Mouse (Mus musculus) heart, embryonic 11.5 days (tissue): ENCODE results near the gene Jup. TPM values are rescaled to one million over a fixed set of nuclear protein-coding genes. Genes with fewer than 3 reads are reported as not detected.

ENCODE experiments used
- ATAC-seq: fragments of 200-750 bp; cut with Nextera tagmentation; replicated peaks from 2 replicates; pipeline ENCODE4 v1.8.0; 2017; ENCODE audit warnings: moderate library complexity; ENCODE audit not compliant: insufficient number of reproducible peaks, low FRiP score, low TSS enrichment
- H3K27ac ChIP-seq: fragments of 300-500 bp; sonication (generic); 2 replicates; pipeline ENCODE4 v1.5.1; 2014; ENCODE audit warnings: mild to moderate bottlenecking, low read depth, low read length
- H3K27me3 ChIP-seq: fragments of 300-500 bp; sonication (generic); 2 replicates; pipeline ENCODE4 v1.6.1; 2014; ENCODE audit warnings: mild to moderate bottlenecking, low read length, mixed read lengths; ENCODE audit not compliant: control insufficient read depth, insufficient read depth
- H3K36me3 ChIP-seq: fragments of 300-500 bp; sonication (generic); 2 replicates; pipeline ENCODE4 v1.6.1; 2014; ENCODE audit warnings: mild to moderate bottlenecking, low read length, moderate library complexity, mixed read lengths; ENCODE audit not compliant: control insufficient read depth, insufficient read depth
- H3K4me1 ChIP-seq: fragments of 300-500 bp; sonication (generic); 2 replicates; pipeline ENCODE4 v1.6.1; 2014; ENCODE audit warnings: low read length; ENCODE audit not compliant: control insufficient read depth, insufficient read depth
- H3K4me2 ChIP-seq: fragments of 300-500 bp; sonication (generic); 2 replicates; pipeline ENCODE4 v1.6.1; 2014; ENCODE audit warnings: mild to moderate bottlenecking, moderate library complexity
- H3K4me3 ChIP-seq: fragments of 300-500 bp; sonication (generic); 2 replicates; pipeline ENCODE4 v1.5.1; 2014; ENCODE audit warnings: low read depth, low read length
- H3K9ac ChIP-seq: fragments of 300-500 bp; sonication (generic); 2 replicates; pipeline ENCODE4 v1.6.1; 2014; ENCODE audit warnings: mild to moderate bottlenecking, low read depth, low read length, moderate library complexity
- H3K9me3 ChIP-seq: fragments of 300-500 bp; sonication (generic); replicated peaks from 2 replicates; pipeline ENCODE4 v1.6.1; 2016; ENCODE audit warnings: low read length; ENCODE audit not compliant: control insufficient read depth
- WGBS: fragments of 180-500 bp; shearing (Covaris S2); extraction: QIAGEN DNeasy Blood & Tissue Kit; methylation state at CpG from one replicate; pipeline ENCODE4 v1.1.7; 2014; ENCODE audit not compliant: insufficient replicate concordance; 5-methylcytosine and 5-hydroxymethylcytosine counted together
- polyA plus RNA-seq: library from polyadenylated mRNA; unstranded; fragments of >200 nt; fragmentation: Nextera tagmentation; extraction: Ambion mirVana; gene quantifications from 2 replicates; pipeline ENCODE4 v1.2.1, GENCODE M21; 2014

Jup gene
- polyA plus RNA-seq, 1 experiment from 2014 or later: 72.2 TPM

- 31% methylated on average over 14 of the region's 14 CpGs for WGBS
- Histone ChIP-seq H3K27me3 (no peaks in the 10 kb centered on the region), H3K4me1 (peaks cover 61% of the 10 kb centered on the region), H3K36me3 (peaks cover 19% of the 10 kb centered on the region), H3K27ac (peak overlapping the region; percentile 81), H3K9ac (peak overlapping the region; percentile 43; the same call in 1 of the 2 replicates), H3K4me2 (peak overlapping the region; percentile 55), H3K4me3 (no peak overlapping the region), H3K9me3 (no peaks in the 10 kb centered on the region)
- 0 out of 2 replicates have a peak, but pooled peaks have one; percentile 31 for ATAC-seq
Observed at GRCm38 (mm10) chr11:100387589-100388375, 9.8 kb downstream of the Jup start.

DNA sequence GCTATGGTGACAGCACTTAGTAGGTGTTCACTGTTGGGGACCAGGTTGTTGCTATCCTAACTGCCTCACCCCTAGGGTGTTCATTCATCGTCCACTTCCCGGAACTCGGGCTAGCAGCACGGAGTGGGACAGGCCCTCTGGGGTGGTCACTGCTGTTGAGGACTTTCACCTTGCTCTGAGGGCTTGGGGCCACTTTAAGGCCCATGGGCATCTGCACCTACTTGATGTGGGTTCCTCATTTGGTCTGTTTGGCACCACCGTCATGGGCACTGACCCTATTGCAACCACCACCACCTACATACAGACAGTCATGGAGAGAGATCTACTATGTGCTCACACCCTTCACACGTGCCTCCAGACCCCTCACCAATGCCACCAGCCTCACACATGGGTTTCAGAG is 10.5 kb downstream of the Jup start:
- Histone ChIP-seq H3K27ac (peak overlapping the region; percentile 81), H3K9me3 (no peaks in the 10 kb centered on the region), H3K4me1 (peaks cover 55% of the 10 kb centered on the region), H3K9ac (0 out of 2 replicates have a peak overlapping the region, but pooled peaks have one; percentile 43), H3K4me2 (no peak overlapping the region), H3K27me3 (no peaks in the 10 kb centered on the region), H3K4me3 (no peak overlapping the region), H3K36me3 (peaks cover 24% of the 10 kb centered on the region)
- WGBS: 85% methylated on average over 6 of the region's 6 CpGs
- ATAC-seq: no peak

GRCm38 (mm10) chr11:100386586-100386985 is 11.0 kb downstream of the Jup start:
- Histone ChIP-seq H3K9ac (no peak overlapping the region), H3K36me3 (peaks cover 29% of the 10 kb centered on the region), H3K4me2 (no peak overlapping the region), H3K9me3 (no peaks in the 10 kb centered on the region), H3K4me3 (no peak overlapping the region), H3K27ac (no peak overlapping the region), H3K27me3 (no peaks in the 10 kb centered on the region), H3K4me1 (peaks cover 51% of the 10 kb centered on the region)
- 59% methylated on average over 5 of the region's 5 CpGs for WGBS
- ATAC-seq: no peak

DNA sequence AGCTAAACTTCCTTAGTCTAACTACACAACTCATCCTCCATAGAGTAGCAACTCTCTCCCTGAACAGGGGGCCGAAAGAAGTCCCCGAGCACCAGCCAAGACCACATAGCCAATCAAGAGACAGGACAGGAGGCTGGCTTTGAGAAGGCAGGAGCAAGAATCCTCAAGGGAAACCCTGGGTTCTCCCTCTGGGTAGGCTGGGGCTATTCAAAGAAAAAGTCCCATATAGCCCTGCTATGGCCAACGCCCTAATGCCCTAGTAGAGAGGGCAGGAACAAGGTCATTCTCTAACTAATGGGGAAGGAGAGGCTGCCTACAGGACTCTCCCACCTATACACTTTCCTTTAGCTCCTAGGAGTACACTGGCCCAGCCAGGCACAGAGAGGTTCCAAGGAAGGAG is 12.5 kb downstream of the Jup start:
- ATAC-seq: no peak
- Histone ChIP-seq H3K4me2 (no peak overlapping the region), H3K4me1 (peaks cover 36% of the 10 kb centered on the region), H3K9me3 (no peaks in the 10 kb centered on the region), H3K36me3 (peaks cover 38% of the 10 kb centered on the region), H3K9ac (no peak overlapping the region), H3K27me3 (no peaks in the 10 kb centered on the region), H3K27ac (no peak overlapping the region), H3K4me3 (no peak overlapping the region)
- 87% methylated on average over 3 of the region's 3 CpGs for WGBS

DNA sequence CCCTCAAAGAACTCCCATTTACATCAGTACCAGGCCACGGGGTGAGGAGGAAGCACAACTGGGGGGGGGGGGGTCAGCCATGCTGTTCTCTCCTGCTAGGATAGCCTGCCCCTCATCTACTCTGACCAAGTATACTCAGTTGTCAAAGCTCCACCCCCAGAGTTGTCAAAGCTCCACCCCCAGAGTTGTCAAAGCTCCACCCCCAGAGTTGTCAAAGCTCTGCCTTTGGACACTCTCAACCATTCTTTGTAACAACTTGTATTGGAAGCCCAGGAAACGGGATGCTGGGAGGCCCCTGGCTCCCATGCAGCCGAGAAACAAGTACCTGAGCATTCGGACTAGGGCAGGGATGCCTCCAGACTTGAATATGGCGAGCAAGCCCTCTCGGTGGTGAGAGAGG is 14.9 kb downstream of the Jup start:
- peaks cover 50% of the 10 kb centered on the region for H3K36me3 ChIP-seq
- H3K27me3 ChIP-seq: no peaks in the 10 kb centered on the region
- H3K4me2 ChIP-seq: no peak overlapping the region; the same call in 1 of the 2 replicates
- H3K4me3 ChIP-seq: no peak overlapping the region
- no peak for ATAC-seq
- 85% methylated on average over 6 of the region's 6 CpGs for WGBS
- no peak overlapping the region for H3K27ac ChIP-seq
- no peak overlapping the region for H3K9ac ChIP-seq
- H3K4me1 ChIP-seq: peaks cover 15% of the 10 kb centered on the region
- no peaks in the 10 kb centered on the region for H3K9me3 ChIP-seq

GRCm38 (mm10) chr11:100379311-100379710 is 18.3 kb downstream of the Jup start:
- H3K9ac ChIP-seq: no peak overlapping the region
- H3K4me2 ChIP-seq: no peak overlapping the region
- H3K36me3 ChIP-seq: peaks cover 66% of the 10 kb centered on the region
- WGBS: 82% methylated on average over 4 of the region's 4 CpGs
- H3K27me3 ChIP-seq: no peaks in the 10 kb centered on the region
- no peak overlapping the region for H3K4me3 ChIP-seq
- ATAC-seq: no peak
- no peak overlapping the region for H3K27ac ChIP-seq
- no peaks in the 10 kb centered on the region for H3K9me3 ChIP-seq
- no peaks in the 10 kb centered on the region for H3K4me1 ChIP-seq

DNA sequence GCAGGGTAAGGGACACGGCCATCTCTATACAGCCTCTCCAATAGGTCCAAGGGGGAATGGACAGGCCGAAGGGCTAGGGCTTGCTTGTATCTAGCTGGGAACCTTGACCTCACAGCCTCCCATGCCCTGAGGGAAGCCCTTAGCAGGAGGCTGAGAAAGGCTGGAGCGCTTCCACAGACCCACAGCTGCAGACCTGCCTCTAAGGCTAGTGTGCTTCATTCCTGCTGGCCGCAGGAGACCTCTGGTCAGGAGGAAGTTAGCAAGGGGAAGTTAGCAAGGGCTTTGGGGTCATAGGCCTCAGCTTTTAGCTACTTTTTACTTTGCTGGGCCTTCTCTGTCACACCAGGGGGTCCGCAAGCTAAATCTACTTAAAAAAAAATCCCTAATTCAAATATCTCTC is 19.1 kb downstream of the Jup start:
- Histone ChIP-seq H3K36me3 (peaks cover 66% of the 10 kb centered on the region), H3K27me3 (no peaks in the 10 kb centered on the region), H3K27ac (no peak overlapping the region), H3K9me3 (no peaks in the 10 kb centered on the region), H3K4me2 (no peak overlapping the region), H3K9ac (no peak overlapping the region), H3K4me1 (no peaks in the 10 kb centered on the region), H3K4me3 (no peak overlapping the region)
- 88% methylated on average over 5 of the region's 5 CpGs for WGBS
- ATAC-seq: no peak

- no peak overlapping the region for H3K4me2 ChIP-seq
- no peaks in the 10 kb centered on the region for H3K4me1 ChIP-seq
- no peak overlapping the region for H3K27ac ChIP-seq
- no peak overlapping the region for H3K4me3 ChIP-seq
- no peak for ATAC-seq
- H3K9me3 ChIP-seq: no peaks in the 10 kb centered on the region
- no peak overlapping the region for H3K9ac ChIP-seq
- peaks cover 66% of the 10 kb centered on the region for H3K36me3 ChIP-seq
- no peaks in the 10 kb centered on the region for H3K27me3 ChIP-seq
- WGBS: 90% methylated on average over 14 of the region's 14 CpGs
Observed at GRCm38 (mm10) chr11:100377989-100378388, 19.6 kb downstream of the Jup start.
